Mouse (Mus musculus) induced T-regulatory cell, adult 2 months (primary cell): ENCODE data around the gene Tet2.
A peak's percentile ranks its signal among the peaks of the same experiment; 100 is the strongest.

Source experiments
- DNase-seq: peaks from one replicate; pipeline ENCODE4 v3.0.0-alpha.2; 2012; ENCODE audit warnings: low read depth

Tet2 gene

DNA sequence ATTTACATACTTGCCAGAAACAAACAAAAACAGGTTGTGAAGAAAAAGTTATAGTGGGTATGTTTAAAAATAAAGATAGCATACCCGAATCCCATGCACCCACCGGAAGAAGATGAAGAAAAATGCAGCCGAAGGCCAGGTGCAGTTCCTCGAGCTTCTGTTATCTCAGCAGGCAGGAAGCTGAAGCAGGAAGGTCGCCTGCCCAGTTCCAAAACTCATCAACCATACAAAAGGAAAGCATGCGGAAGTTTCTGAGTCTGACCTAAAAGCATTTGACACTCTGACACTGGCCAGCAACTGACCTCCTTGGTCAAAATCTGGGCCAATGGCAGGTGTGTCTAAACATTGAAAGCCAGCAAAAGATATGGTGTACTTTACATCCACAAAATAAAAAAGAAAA lies 26.8 kb downstream of the Tet2 start:
- DNase-seq: no peak

GRCm38 (mm10) chr3:133517406-133517805 lies 27.5 kb downstream of the Tet2 start:
- no peak for DNase-seq

DNA sequence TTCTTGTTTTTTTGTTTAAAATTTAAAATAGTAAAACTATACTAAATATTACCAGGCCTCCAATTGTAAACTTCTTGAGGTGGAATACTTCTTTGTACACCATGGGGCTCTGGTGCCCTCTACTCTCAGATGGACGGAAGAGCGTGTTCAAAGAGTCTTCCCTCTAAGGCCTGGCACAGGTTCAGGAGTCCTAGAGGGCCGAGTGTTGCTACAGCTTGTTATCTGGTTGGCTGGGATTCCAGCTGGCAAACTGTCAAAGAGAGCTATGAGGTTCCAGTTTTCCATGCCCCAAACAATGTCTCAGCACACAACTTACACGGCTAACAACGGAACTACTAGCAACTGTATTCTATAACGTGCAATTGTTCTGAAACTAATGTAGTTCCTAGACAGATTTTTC lies 28.8 kb downstream of the Tet2 start:
- DNase-seq: no peak

- peak; percentile 65 for DNase-seq
Observed at GRCm38 (mm10) chr3:133515204-133515969, 29.6 kb downstream of the Tet2 start.

DNA sequence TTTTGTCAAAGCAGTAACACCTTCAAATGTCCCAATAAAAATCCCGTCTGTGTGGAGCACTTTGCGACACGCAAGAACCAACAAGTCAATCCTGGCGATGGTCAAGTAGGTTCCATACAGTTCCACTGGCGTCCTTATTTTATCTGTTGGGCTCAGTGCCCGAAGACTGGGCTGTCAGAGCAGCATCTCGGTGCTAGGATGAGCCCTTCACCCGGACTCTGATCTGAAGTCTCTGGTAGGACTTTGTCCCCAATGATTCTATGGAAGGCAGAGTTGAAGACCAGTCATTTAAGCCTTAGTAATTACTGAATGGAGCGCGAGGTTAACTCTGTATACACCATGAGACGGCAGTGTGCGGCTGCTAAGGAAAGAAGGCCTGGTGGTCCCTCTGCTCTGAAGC lies 30.6 kb downstream of the Tet2 start:
- DNase-seq: no peak

GRCm38 (mm10) chr3:133513475-133513874 lies 31.5 kb downstream of the Tet2 start:
- no peak for DNase-seq

DNA sequence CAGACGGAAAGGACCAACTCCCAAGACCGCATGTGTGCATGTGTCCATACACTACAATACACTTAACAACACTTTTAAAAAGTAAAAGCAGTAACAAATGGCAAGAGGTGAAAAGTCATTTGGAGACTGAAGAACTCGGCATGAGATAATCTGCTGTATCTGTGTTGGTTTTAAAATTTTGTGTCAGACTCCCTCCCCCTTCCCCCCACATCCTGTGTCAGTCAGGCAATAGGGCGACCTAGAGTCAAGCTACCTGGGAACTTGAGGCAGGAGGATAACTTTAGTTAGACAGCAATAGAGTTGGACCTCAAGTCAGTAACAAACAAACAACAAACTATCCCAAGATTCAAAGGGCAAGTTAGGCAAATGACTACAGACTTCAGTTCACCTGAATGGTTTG lies 34.6 kb downstream of the Tet2 start:
- DNase-seq: peak; percentile 62

DNA sequence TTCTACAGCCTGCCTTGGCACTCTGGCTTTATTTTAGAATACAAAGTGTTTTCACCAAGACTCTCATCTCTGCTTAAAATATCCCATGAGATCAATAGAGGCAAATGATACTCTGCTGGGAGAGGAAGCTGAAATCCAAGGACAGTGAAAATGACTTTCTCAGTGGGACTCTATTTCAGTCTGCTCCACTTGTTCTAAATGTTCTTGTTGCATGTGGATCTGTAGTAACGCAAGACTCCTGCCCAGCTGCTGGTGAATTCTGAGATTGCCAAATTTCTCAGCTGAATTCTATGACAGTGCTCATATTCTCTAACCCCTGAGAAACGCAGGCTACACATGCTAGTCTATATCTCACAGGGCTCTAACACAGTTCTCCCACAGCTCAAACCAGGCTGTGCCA lies 35.1 kb downstream of the Tet2 start:
- no peak for DNase-seq

GRCm38 (mm10) chr3:133508881-133509280 lies 36.1 kb downstream of the Tet2 start:
- peak; percentile 19 for DNase-seq

DNA sequence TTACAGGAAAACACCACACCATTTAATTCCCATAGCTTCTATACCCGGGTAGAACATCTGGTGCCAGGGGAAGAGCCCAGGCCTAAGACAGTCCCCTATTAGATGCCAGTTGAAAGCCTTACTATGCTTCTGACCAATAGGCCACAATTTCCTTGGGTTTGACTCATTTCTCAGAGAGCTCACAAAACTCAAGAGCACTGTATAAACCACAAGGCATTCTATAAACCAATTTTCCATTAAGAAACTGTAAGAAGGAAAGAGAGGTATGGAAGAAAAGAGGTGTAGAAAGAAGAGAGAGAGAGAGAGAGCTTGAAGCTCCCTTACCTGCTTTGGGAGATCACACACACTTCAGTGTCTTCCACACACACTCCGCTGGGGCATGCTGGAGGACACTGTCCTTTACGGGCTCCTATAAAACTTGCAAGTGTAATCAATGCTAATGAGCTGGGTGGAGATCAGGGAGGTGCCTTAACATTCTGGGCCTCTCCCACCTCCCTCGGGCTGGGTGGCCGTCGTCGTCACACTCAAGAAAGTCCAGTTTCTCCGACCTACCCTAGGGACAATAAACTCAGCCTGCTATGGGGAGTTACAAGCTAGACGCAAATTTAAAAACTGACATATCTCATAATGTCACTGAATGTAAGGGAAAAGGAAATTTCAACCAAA lies 38.5 kb downstream of the Tet2 start:
- DNase-seq: no peak

DNA sequence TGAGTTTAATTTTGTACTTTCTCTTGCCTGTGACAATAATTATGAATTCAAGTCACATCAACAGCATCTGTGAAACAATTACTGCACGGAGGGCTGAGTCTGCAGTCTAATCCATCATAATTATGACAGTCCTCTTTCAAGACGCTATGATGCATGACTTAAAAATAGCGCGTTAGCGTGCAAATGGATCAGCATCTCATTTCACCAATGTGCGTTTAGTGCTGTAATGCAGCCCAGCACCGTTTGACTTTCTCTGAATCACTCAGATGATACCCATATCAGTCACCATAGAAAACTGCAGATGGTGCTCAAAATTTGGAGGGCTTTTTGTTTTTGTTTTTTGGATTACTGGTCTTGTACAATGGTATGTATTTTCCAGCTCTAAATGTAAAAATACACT lies 48.0 kb downstream of the Tet2 start:
- DNase-seq: no peak

DNA sequence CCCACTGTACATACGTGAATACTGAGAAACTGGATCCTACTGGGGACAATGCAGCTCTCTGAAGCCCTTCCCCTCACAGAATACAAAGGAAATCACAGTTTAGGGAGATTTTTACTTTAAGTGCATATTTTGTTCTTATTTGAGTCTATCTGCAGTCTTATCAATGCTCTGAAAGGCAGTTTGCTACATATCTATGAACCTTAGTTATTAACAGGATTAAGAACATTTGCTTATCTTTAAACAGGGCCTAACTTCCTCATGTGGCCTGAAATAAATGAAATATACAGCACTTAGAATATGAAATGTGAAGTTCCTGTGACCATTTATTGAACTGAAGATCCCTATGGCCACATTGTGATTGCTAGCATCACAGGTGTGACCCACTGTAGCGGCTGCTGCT lies 53.6 kb downstream of the Tet2 start:
- DNase-seq: no peak

- no peak for DNase-seq
Observed at GRCm38 (mm10) chr3:133488022-133488725, 56.8 kb downstream of the Tet2 start.

DNA sequence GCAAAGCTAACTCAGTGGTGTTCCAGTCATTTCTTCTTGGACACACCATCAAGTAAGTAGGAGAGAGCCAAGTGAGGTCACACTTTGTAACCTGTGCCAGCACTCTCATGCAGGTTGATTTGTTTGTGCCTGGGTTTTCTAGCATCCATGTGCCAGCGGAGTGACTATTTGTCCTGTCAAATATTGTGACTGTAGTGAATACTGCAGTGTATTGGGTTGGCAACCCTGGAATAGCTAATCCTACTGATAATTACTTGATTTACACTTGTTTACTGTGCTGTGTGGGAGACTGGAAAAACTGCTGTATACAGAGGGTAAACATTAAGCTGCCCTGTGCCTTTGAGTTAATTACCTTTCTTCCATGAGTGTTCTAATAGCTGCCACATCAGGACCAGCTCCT lies 62.1 kb downstream of the Tet2 start:
- DNase-seq: no peak

- DNase-seq: no peak
Observed at GRCm38 (mm10) chr3:133478987-133479386, 66.0 kb downstream of the Tet2 start.

DNA sequence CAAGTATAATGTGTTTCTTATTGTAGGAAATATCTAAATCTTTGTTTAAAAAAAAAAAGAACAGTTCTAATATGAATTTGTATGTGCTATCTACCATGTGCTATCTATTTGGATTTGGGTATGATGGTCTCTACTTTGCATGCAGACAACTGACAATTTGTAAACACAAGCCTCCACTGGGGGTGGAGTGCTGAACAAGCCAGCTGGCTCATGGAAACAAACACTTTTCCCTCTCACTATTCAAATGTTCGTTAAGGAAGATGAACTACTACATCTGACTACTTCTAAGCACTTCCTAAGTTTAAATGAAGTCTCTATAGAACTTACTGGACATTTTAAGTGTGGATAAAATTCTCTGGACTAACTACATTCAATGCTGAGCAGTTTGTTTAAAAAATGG lies 71.2 kb downstream of the Tet2 start:
- DNase-seq: no peak

DNA sequence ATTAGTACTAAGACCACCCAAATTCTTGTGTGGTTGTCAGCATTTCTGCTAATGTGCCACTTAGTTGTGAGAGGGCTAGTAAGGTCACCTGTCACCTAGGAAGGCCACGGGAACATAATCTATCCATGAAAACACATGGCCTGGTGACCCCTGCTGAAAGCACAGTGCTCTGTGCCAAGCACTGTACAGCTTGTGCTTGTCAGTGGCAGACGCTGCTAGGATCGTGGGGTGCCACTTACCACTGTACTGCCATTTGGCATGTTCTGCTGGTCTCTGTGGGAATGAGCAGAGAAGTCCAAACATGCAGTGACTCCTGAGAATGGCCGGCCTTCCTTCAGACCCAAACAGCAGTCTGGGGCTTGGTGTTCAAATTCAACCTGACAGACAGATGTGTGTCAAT lies 73.8 kb downstream of the Tet2 start:
- no peak for DNase-seq

- DNase-seq: no peak
Observed at GRCm38 (mm10) chr3:133468883-133469282, 76.1 kb downstream of the Tet2 start.

GRCm38 (mm10) chr3:133463233-133463632 lies 81.7 kb downstream of the Tet2 start:
- DNase-seq: no peak

GRCm38 (mm10) chr3:133462485-133462884 lies 82.5 kb downstream of the Tet2 start:
- DNase-seq: no peak

DNA sequence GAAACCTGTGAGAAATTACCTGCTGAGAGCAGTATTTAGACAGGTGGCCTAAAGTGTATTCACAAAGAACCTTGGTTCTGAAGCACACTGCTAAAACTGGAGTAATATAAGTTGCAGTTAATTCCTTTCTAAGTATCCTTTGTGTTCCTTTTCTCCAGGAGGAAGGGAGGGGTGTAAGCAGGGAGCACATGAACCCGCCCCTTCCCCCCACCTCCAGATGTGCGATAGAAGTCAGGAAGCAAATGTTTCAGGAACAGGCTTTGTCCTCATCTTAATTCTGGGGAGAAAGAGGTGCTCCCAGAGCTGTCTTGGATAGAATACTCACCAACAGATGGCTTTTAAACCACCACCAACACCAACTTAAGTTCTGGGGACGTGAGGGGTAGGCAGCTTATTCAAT lies 82.9 kb downstream of the Tet2 start:
- DNase-seq: no peak

DNA sequence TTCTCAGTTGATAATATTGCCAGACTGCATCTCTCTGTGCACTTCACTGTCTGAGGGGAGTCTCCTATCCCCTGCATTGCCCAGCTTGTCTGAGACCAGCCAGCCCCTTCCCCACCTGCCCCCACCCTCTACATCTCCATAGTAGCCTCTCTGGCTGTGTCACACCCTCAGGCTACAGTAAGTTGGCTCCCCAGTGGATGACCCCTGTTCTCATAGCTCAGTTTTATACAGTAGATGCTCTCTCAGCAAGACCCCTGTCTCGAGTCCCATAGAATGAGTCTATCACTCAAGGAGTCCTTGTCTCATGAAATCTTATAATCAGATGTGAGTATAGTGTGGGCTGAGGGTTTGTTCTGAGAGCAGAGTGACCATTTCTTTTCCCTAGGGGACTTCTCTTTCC lies 85.8 kb downstream of the Tet2 start:
- DNase-seq: no peak

DNA sequence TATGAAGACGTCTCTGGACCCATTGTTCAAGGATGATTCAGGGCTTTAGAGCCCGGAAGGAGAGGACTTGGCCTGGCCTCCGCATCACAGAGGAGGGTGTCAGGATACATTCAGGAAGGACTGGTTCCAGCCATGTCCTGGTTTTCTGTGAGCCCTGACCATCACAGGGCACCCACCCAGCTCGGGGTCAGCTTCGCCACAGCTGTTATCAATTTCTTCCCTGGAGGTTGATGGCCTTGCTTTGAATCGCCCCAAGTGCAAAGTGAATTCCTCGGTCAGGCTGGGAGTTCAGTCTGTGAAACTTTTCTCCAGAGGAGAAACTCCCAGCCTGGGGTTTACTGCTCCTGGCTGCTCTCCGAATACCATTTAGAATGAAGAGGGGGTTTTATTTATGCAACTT lies 91.0 kb downstream of the Tet2 start:
- no peak for DNase-seq
